Mouse (Mus musculus): Measurements from ENCODE around the gene Ankfn1.

Gene Ankfn1

DNA sequence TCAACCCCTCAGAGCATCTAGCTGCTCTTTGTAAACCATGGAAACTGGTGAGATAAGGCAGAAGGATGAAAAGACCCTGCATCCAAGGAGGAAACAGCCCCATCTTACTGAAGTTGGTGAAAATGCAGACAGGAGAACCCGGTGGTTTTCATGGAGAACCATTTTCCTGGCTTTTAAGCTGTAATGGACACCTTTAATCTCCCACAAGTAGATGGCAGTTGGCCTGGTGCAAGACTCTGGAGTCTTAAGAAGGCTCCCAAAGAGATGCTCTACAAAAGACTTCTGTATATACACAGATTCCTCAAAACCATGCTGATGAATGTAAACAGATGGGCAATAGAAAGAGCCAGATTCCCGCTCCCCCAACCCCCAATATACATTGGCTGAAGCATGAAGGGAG lies 276.5 kb downstream of the Ankfn1 start:
- no peak for ATAC-seq (ENCODE audit: insufficient number of reproducible peaks, low FRiP score, low TSS enrichment)

DNA sequence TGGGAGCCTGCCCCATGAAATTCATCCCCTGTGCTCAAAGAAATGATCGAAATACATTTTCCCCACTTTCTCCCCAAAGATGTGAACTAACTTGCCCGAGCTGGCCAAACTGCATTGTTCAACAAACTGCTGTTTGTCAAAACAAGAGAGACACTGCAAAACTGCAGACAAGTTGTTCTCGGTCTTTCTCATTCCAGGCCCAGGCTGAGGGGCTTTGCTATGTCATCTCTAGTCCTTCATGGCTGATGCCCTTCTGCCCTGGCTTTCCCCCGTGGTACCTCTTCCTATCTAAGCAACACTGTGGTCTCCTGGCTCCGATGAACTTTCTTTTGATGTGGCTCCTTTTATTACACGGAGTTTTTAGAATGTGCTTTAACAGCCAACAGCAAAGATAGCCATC lies 296.4 kb downstream of the Ankfn1 start:
- ATAC-seq (ENCODE audit: insufficient number of reproducible peaks, low FRiP score, low TSS enrichment) = no peak

DNA sequence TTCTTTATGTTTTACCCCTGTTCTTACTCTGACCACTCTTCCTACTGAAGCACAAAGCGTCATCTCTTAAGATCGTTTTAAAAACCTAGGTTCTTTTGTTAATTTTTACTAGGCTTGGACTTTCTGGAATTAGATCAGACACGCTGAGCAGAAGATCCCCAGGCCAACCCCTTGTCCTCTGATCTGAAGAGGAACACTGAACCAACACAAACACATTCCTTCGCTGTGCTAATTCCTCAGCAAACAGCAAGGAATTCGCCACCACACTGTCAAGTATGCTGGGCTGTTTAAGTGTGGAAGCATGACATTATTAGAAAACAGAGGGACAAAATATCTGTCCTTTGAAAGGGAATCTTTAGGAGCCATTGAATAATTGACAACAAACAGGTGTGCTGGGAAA lies 300.5 kb downstream of the Ankfn1 start:
- ATAC-seq (ENCODE audit: insufficient number of reproducible peaks, low FRiP score, low TSS enrichment) = no peak

DNA sequence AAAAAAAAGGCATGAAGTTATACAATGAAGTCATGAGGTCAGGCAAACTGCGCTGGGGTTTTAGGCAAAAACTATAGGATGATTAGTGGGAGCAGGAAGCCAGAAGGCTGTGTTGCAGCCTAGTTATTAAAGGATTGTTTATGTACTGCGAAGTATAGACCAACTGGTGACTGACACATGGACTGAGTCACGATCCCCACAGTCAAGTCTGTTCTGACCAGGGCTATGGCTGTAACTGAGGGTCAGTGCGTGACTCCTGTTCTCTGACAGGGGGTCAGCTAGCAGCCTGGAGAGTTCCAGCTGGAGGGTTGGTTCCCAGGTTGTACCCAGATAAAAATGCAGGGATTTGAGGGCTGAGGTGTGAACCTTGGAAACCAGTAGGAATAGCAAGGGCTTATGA lies 301.4 kb downstream of the Ankfn1 start:
- no peak for ATAC-seq (ENCODE audit: insufficient number of reproducible peaks, low FRiP score, low TSS enrichment)

DNA sequence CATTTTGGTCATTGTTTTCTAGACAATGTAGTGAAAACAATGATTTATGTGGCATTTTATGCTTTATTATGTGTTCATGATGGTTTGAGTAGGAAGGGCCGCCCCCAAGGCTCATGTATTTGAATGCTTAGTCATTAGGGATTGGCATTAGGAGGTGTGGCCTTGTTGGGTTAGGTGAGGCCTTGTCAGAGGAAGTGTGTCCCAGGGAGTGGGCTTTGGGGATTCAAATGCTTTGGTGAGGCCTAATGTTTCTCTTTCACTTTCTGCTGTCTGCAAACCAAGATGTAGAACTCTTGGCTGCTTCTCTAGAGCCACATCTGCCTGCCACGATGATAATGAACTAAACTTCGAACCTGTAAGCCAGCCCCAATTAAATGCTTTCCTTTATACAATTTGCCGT lies 304.6 kb downstream of the Ankfn1 start:
- ATAC-seq (ENCODE audit: insufficient number of reproducible peaks, low FRiP score, low TSS enrichment) = no peak

DNA sequence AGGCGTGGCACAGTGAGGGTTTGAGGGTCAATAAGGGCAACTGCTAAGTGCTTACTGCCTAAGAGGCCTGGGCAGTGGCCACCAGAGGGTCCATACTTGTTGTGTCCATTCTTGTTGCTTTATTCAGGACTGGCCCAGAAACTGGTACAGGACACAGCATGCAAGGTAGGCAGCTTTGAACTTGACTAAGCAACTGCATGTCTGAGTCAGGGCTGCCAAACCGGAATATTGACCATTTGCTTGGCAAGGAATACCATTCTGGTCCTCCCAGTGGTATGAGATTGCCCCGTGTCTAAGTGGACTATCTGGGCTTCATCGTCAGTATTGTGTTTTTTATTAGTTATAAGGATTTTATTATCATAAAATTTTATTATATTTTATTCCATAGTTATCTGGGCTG lies 312.1 kb downstream of the Ankfn1 start:
- ATAC-seq (ENCODE audit: insufficient number of reproducible peaks, low FRiP score, low TSS enrichment) = no peak

DNA sequence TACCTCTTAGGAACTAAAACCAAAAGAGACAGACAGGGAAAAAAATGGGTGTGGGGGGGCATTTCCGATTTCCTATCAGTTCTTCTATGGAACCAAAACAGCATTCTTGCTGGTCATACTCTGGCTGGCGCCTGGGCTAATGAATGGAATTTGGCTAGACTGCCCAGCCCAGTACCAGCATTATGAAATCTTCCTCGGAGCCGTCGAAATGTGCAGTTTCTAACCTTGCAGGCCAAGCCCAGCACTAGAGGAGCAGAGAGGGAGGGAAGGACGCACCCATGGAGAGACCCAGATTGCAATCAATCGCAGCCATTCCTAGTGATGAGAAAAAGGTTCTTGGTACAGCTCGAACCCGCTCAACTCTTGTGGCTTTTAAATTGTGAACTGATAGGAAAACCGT lies 315.2 kb downstream of the Ankfn1 start:
- ATAC-seq (ENCODE audit: insufficient number of reproducible peaks, low FRiP score, low TSS enrichment) = no peak

DNA sequence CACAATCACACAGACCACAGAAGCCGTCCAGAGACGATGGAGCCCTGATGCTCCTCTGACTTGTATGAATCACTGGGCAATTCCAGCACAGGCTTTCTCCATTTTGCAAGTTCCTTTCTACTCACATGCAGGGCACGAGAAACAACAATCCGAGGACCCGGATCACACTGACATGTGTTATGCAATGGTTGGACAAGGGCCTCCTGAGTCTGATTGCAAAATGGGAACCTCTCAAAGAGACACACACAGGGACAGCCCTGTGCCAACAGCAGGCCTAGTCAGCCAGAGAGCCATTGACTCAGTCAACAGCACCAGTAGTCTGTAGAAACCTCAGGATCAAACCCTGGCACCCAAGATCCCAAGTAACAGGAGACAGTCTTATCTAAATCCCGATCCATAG lies 318.0 kb downstream of the Ankfn1 start:
- no peak for ATAC-seq (ENCODE audit: insufficient number of reproducible peaks, low FRiP score, low TSS enrichment)

DNA sequence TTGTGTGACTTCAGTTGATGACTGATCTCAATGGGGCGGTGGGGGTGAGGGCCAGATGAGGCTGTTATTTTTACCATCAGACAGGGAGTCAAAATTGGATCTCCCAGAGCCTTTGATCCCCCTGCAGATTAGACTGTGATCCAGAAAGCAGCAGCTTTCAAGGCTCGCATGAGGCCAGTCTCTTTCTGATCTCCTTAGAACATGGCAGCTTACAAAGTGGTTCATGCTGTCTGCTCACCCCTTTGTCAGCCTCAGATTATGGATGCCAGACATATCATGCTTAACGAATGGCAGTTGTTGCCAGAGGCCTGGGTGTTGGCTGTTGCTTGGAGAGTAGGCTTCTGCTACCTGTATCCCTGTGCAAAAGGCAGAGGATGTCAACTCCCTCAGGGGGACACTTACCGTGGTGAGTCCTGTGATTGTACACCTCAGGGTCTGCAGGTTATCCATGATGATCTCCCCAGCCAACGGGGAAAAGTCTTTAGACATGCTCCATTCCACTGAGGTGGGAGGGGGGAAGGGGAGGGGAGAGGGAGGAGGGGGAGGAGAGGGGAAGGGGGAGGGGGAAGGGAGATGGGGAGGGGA lies 321.7 kb downstream of the Ankfn1 start:
- no peak for ATAC-seq (ENCODE audit: insufficient number of reproducible peaks, low FRiP score, low TSS enrichment)

DNA sequence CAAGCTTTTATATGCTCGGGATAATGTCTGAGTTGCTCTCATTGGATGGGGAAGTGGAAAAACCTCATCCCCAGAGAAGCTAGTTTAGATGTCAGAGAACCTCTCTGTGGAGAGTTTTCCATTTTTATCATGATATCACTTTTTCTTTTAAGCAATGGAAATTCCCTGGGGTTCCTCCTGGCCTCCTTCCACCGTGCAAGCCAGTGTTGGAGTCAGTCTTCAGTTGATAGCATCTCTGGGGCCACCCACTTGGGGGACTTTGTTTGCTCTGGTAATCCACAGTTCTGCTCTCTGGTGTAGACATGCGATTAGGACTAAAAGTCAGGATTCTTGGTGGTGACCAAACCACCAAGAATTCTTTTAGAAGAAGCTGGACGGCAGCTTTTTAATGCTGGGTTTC lies 322.8 kb downstream of the Ankfn1 start:
- no peak for ATAC-seq (ENCODE audit: insufficient number of reproducible peaks, low FRiP score, low TSS enrichment)

DNA sequence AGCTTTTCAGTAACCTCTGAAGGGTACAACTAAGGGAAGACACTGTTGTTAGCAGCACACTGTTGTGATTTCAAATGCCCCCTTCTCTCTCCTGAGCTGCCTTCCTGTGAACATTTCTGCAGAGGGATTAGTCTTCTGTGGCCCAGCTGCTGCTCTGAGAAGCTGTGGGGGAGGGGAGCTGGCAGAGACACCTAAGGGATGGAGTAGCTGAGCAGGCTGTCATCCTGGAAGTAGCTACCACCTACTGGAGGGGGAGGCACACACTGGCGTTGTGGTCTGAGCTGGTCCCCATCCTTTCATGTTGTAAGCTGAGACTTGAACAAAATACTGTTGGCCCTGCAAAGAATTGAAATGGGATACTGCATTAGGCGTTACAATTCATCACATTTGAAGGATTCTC lies 324.6 kb downstream of the Ankfn1 start:
- no peak for ATAC-seq (ENCODE audit: insufficient number of reproducible peaks, low FRiP score, low TSS enrichment)

DNA sequence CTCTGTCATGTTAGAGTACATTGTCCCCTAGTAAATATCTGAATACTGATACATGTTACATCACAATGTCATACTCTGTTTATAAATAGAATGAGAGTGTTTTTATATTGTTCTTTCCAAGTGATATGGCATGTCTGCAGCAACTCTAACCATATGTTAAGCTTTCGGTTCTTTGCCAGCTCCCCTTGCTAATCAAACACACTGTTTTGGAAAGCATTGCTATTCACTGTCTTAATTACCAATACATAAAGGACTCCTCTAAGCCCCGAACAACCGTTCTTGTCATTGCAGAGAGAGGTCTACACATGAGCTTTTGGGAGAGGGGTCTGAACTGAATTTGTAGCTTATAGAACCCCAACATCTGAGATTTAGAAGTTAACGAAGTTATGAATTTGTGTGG lies 327.0 kb downstream of the Ankfn1 start:
- ATAC-seq (ENCODE audit: insufficient number of reproducible peaks, low FRiP score, low TSS enrichment) = no peak

DNA sequence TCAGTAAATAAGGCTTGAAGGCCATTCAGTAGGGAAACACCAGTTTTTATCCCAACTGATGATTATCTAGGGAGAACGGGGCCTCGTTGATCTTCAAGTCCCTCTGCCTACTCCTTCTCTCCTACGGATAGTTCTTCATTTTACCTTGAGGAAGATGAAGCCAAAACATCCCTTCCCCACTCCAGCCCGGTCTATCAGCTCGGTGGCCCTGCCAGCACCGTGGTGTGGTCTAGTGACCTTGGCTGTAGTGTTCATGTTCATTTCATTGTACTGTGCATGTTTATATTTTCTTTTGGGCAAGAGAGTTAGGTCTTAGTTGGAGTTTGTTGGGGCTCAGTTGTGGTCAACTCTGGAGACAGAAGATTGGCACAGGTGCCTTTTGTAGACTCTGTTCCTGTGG lies 328.5 kb downstream of the Ankfn1 start:
- no peak for ATAC-seq (ENCODE audit: insufficient number of reproducible peaks, low FRiP score, low TSS enrichment)

DNA sequence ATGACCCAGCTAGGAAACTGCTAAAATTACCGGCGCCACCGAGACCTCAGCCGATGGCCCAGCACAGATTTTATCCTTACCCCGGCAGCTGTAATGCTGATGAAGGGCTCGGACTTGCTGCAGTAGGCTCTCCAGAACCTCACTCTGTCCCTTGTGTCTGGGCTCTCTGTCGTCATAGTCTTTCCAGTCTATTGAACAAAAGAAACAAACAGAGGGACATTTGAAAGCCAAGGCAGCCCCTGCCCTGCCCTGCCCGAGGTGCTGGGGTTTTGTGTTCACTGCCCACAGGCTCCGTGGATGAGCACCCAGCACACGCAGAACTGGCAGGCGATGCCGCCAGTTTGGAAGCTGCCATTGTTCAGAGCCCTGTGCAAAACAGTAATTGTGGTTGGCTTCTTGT lies 330.0 kb downstream of the Ankfn1 start:
- ATAC-seq (ENCODE audit: insufficient number of reproducible peaks, low FRiP score, low TSS enrichment) = no peak

DNA sequence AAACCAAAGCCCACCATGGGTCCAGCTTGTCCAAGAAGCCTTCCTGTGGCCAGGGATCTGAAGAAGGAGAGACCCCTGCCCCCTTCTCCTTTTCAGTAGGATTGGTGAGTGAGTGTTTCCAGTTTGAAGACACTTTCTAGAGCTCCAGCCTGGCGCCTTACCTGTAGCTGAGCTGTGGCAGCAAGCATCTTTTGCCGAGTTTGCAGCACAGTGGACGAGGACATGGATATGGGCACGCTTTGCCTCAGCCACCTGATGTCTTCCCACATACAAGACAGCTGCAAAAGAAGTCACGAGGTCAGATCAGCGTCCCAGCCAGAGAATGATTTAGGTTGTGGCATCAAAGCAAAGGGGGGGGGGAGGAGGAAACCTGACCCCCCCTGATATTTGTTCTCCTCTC lies 336.9 kb downstream of the Ankfn1 start:
- ATAC-seq (ENCODE audit: insufficient number of reproducible peaks, low FRiP score, low TSS enrichment) = no peak

DNA sequence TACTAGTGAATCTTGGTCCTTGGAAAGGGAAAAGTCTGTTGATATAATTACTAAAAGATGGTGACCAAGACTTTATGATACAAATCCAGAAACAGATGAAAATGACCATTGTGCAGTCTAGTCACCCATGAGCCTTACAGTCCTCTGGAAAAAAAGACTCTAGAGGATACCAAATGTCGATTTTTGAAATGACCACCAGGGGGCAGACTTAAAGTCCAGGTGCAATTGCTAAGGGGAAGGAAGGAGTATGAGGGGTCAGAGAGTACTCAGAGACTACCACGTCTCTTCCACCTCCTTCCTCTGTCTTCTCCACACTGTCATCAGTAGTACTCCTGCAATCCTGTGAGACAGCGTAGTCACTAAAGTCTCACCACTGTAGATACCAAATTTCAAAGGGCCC lies 353.1 kb downstream of the Ankfn1 start:
- ATAC-seq (ENCODE audit: insufficient number of reproducible peaks, low FRiP score, low TSS enrichment) = no peak

DNA sequence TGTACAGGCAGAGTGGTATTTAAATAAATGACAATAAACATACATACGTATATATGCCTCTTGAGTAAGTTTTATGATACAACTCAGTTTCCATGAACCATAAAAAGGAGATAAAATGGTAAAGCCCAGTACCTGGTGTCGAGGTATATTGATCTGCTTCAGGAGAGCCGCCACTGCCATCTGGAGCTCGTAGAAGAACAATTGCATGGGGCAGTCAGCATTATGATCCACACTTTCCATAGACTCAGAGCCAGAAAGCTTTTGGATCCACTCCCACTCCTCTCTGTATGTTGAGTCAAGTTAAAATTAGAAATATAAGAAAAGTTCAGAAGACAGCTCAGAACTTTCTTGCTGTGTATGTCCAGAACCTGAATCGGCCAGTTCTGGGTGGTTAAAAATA lies 354.8 kb downstream of the Ankfn1 start:
- ATAC-seq (ENCODE audit: insufficient number of reproducible peaks, low FRiP score, low TSS enrichment) = no peak

DNA sequence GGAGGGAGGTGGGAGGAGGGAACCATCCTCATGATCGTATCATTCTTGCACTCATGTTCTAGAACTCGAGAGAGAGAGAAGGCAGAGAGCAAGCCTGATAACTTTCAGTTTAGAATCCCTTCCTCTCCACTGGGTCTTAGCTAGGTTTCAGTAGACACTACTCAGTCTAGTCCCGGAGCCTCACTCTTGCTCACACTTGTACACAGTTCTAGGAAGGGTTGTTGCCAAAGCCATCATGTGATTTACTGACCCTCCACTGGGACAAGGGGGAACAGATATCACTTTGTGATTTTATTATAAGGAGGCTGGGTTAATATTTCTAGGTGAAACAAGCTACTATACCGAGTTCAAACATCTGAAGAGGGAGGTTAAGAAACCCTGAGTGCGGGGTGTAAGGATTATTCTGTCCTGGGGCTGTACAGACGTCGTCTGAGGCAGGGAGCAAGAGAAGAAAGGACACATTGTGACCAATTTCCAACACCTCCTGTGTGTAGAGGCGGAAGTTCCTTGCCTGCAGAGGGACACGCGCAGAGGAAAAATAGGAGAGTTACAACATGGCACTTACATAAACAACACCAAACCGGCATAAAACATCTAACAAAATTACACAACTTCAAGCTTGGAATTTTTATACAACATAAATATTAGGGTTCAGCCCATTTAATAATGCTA lies 356.6 kb downstream of the Ankfn1 start:
- no peak for ATAC-seq (ENCODE audit: insufficient number of reproducible peaks, low FRiP score, low TSS enrichment)

DNA sequence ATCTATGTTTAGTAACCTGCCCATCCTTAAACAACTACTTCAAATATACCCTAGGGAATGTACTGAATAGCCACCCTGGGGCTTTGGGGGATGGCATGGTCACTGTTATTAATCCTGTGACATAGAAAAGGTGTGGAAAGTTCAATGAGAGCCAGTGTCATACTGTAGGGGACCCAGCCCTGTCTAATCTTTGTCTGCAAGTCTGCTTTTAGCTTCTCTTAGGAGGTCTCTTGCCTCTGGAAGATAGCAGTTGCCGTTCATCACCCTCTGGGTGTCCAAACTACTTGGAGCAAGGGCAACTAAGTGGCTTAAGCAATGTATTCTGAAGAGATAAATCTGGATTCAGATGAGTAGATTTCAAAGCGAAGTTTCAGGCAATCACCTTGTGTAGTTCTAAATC lies 357.6 kb downstream of the Ankfn1 start:
- ATAC-seq (ENCODE audit: insufficient number of reproducible peaks, low FRiP score, low TSS enrichment) = no peak

DNA sequence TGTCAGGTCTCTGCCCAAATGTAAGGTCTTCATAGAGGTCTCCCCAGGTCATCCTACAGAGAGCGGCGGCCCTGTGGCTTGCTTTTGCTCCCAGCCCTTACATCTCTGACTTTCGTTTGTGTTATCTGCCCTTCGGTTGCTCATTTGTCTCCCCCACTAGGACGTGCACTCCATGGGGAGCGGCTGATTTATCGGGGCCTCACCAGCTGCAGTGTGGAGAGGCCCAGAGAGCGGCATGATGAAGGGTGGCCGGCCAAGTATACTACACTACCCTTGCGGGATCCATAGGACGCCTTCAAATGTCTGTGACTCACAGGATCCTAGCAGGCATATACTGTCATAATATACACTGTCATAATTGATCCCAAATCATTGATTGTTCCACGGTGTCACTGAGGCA lies 358.8 kb downstream of the Ankfn1 start:
- no peak for ATAC-seq (ENCODE audit: insufficient number of reproducible peaks, low FRiP score, low TSS enrichment)

DNA sequence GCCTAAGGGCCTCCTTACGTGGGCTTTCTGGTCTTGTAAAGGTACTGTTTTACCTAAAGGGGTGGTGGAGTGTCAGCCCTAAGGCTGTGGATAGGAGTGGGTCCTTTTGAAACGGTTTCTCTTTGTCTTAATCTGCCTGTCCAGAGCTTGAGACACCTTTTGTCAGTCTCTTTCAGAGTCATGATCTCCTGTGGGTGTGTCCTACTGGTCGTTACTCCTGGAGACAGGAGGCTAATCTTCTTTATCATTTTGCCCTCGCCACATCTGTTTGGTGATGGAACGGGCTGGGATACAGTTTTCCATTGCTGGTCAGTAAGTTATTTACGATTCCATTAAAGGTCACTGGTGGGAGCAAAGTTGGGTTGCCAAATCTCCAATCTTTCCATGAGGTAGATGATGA lies 360.7 kb downstream of the Ankfn1 start:
- no peak for ATAC-seq (ENCODE audit: insufficient number of reproducible peaks, low FRiP score, low TSS enrichment)

DNA sequence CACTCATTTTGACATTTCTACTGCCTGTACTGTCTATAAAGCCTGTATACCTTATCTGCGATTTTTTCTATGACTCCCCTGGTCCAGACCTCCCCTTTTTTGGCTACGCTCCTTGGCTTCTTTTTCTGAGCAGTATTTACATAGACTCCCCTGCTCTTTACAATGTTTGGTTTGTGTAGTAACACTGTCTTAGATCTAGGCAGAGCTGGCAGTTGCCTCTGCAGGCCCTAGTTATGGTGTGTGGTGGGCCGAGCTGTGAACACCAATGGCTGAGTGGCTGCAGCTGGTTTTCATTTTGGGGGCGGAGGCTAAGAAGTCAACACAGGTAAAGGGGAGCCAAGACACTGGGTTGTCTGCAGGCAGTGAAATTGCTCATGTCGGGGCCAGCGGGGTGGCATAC lies 368.7 kb downstream of the Ankfn1 start:
- ATAC-seq (ENCODE audit: insufficient number of reproducible peaks, low FRiP score, low TSS enrichment) = no peak

DNA sequence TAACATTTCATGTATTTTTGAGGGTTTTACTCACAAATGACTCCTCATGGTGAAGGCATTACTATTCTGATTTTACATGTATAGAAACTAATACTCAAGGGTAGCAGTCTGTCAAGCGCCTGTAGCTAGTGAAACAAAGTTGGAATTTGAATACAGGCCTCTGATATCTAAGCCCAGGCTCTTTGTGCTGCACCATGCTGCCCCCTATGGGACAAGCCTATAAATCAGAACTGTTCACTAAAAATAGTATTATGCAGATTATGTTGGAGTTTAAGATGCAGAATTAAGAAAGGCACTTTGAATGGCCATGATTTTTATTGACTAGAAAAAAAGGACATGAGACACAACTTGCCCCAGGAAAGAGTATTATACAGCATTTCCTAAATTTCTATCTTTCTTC lies 373.0 kb downstream of the Ankfn1 start:
- no peak for ATAC-seq (ENCODE audit: insufficient number of reproducible peaks, low FRiP score, low TSS enrichment)
